Mouse (Mus musculus) left cerebral cortex, adult 11 months (tissue): ENCODE measurements around the gene Vmn2r17.
A peak's percentile ranks its signal among the peaks of the same experiment; 100 is the strongest.

Experiments
- DNase-seq: peaks from one replicate; pipeline ENCODE4 v3.0.0; 2022; ENCODE audit warnings: low spot score

Vmn2r17 gene

DNA sequence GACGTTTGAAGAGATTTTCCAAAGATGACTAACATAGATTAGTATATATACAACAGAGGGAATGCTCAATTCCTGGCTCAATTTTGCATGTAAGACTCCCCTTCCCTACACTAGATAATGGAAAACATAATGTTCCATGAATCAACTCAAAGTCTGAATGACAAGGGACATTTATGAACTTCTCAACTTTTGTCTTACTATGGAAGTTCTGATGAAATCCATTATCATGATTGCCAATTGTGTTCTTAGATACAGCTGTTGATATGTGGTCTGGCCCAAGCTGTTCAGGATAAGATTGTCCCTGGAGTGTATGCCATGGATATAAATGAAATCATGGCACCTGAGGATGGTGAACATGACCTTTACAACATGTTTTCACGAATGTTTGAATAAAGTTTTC, at the start of gene Vmn2r17:
Gene Vmn2r17, plus strand, starts transcription at position 301 of the 400 bp plus-strand sequence.
- DNase-seq = no peak

DNA sequence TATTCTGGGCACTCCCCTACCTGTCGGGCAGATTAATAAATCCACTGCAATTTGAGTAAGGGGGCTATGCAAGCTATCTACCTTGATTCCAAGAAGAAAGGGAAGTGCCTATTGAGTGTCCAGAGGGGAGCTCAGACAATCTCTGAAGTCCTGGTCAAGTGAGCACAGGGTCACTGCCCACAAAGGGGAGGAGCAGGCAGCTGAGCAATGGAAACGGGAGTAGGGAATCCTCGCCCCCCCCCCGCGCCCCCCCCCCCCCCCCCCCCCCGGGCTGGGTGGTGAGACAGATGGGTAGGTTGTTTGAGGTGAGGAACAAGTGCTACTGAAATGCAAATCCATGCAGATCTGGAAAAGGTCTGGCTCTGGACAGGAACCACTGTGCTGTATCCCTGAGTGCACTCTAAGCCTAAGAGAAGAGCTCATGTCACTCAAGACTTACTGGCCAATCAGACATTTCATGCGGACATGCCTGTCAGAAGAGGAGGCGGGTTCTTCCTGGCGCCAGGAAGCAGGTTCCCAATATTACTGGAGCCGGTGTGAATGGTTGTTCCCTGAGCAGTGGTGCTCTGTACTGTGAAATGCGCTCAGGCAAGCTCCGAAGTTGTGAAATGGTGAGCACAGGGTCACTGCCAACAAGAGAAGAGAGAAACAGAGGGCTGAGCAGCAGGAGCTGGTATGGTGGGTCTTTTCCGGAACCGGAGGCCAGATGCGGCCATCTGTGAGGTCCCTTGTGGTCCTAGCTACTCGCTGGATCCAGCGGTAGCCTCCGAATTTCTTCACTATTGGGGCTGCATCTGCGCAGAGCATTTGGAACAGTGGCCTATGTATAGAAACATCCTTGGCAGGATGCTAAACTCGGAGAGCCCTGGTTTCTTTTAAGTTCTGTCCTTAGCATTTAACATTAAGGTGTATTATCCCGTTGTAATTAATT, 47.4 kb downstream of the Vmn2r17 start:
- DNase-seq = peak; percentile 3

DNA sequence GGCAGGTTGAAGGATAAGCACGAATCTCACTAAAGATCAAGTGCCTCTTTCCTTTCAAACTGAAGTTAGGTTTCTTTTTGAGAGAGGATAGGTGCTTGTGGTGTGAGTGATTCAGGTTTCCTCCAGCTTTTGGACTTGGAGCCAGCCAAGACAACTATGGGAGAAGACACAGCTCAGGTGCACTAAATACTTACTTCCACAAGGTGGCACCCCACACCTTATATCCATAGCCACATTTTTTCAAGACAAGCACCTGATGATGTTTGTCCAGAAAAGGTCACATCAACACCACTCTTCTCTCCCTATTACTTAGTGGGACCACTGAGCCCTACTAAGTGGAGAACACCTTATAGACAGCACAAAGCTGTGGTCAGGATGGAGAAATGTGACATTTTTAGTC, 87.2 kb downstream of the Vmn2r17 start:
- peak; percentile 13 for DNase-seq
